Mouse (Mus musculus) brown adipose tissue, adult 24 weeks (tissue): ENCODE results near the gene Klhl25. TPM values are rescaled to one million over a fixed set of nuclear protein-coding genes. Genes with fewer than 3 reads are reported as not detected.
"Not testable (repeated sequence)": the region's sequence is repeated elsewhere in the genome, so short reads cannot be mapped to it uniquely, and the experiment has no call there.

ENCODE experiments used
- H3K27ac ChIP-seq: fragments of 200-500 bp; replicated peaks from 2 replicates; pipeline ENCODE4 v1.5.1; 2012; ENCODE audit warnings: low read depth, mild to moderate bottlenecking, low read length
- H3K4me1 ChIP-seq: fragments of 200-500 bp; 2 replicates; pipeline ENCODE4 v1.6.1; 2012; ENCODE audit warnings: low read length, mixed read lengths; ENCODE audit not compliant: control insufficient read depth, insufficient read depth, insufficient read length
- H3K4me3 ChIP-seq: fragments of 200-500 bp; 2 replicates; pipeline ENCODE4 v1.5.1; 2012; ENCODE audit warnings: low read depth, mild to moderate bottlenecking, low read length, moderate library complexity; ENCODE audit not compliant: insufficient read depth
- polyA plus RNA-seq: library from polyadenylated mRNA; stranded (reverse); fragments of >200 nt; gene quantifications from 2 replicates; pipeline ENCODE4 v1.2.4, GENCODE M21; 2012; ENCODE audit not compliant: missing spikeins, insufficient read depth, insufficient read length

Gene Klhl25
- polyA plus RNA-seq, 1 experiment, result 4.7 TPM

- Histone ChIP-seq H3K27ac (0 out of 2 replicates have a peak overlapping the region, but pooled peaks have one; percentile 7), H3K4me1 (peaks cover 46% of the 10 kb centered on the region), H3K4me3 (no peak overlapping the region)
Measured at GRCm38 (mm10) chr7:75854231-75854925, 6.3 kb downstream of the Klhl25 start.

- Histone ChIP-seq H3K4me1 (peaks cover 47% of the 10 kb centered on the region), H3K27ac (0 out of 2 replicates have a peak overlapping the region, but pooled peaks have one; percentile 7), H3K4me3 (no peak overlapping the region)
Measured at GRCm38 (mm10) chr7:75855028-75855427, 6.9 kb downstream of the Klhl25 start.

- Histone ChIP-seq H3K4me1 (peaks cover 54% of the 10 kb centered on the region), H3K27ac (no peak overlapping the region), H3K4me3 (no peak overlapping the region)
Measured at GRCm38 (mm10) chr7:75856259-75856658, 8.1 kb downstream of the Klhl25 start.

GRCm38 (mm10) chr7:75859771-75860196, 11.7 kb downstream of the Klhl25 start:
- H3K4me3 ChIP-seq, result no peak overlapping the region
- H3K27ac ChIP-seq, result no peak overlapping the region
- H3K4me1 ChIP-seq, result peaks cover 33% of the 10 kb centered on the region

GRCm38 (mm10) chr7:75861638-75862426, 13.7 kb downstream of the Klhl25 start:
- not testable (repeated sequence) for H3K4me3 ChIP-seq
- Histone ChIP-seq H3K27ac (peak overlapping the region; percentile 58), H3K4me1 (peaks cover 19% of the 10 kb centered on the region)

- H3K4me3 ChIP-seq, result not testable (repeated sequence)
- peak overlapping the region; percentile 40; the same call in 1 of the 2 replicates for H3K27ac ChIP-seq
Measured at GRCm38 (mm10) chr7:75862427-75862781, 14.3 kb downstream of the Klhl25 start.

GRCm38 (mm10) chr7:75863248-75863911, 15.3 kb downstream of the Klhl25 start:
- H3K4me1 ChIP-seq, result peaks cover 19% of the 10 kb centered on the region
- H3K4me3 ChIP-seq, H3K27ac ChIP-seq: not testable (repeated sequence)

More at GRCm38 (mm10) chr7:75862427-75862781, 14.3 kb downstream of the Klhl25 start:
- peaks cover 19% of the 10 kb centered on the region for H3K4me1 ChIP-seq

GRCm38 (mm10) chr7:75865026-75865425, 16.9 kb downstream of the Klhl25 start:
- H3K4me1 ChIP-seq, result peaks cover 11% of the 10 kb centered on the region
- no peak overlapping the region for H3K4me3 ChIP-seq
- H3K27ac ChIP-seq, result no peak overlapping the region

GRCm38 (mm10) chr7:75866557-75866956, 18.4 kb downstream of the Klhl25 start:
- Histone ChIP-seq H3K27ac (no peak overlapping the region), H3K4me3 (no peak overlapping the region), H3K4me1 (peaks cover 1% of the 10 kb centered on the region; the same call in 1 of the 2 replicates)

GRCm38 (mm10) chr7:75868687-75869086, 20.6 kb downstream of the Klhl25 start:
- H3K4me3 ChIP-seq, result no peak overlapping the region
- H3K27ac ChIP-seq, result no peak overlapping the region
- no peaks in the 10 kb centered on the region; the same call in 1 of the 2 replicates for H3K4me1 ChIP-seq

- Histone ChIP-seq H3K4me3 (no peak overlapping the region), H3K27ac (no peak overlapping the region), H3K4me1 (no peaks in the 10 kb centered on the region; the same call in 1 of the 2 replicates)
Measured at GRCm38 (mm10) chr7:75870551-75870950, 22.4 kb downstream of the Klhl25 start.

- H3K27ac ChIP-seq, result no peak overlapping the region
- H3K4me1 ChIP-seq, result no peaks in the 10 kb centered on the region; the same call in 1 of the 2 replicates
- H3K4me3 ChIP-seq, result no peak overlapping the region
Measured at GRCm38 (mm10) chr7:75872255-75872654, 24.1 kb downstream of the Klhl25 start.

- Histone ChIP-seq H3K4me1 (no peaks in the 10 kb centered on the region; the same call in 1 of the 2 replicates), H3K4me3 (no peak overlapping the region), H3K27ac (no peak overlapping the region)
Measured at GRCm38 (mm10) chr7:75872697-75873096, 24.6 kb downstream of the Klhl25 start.

GRCm38 (mm10) chr7:75873216-75873615, 25.1 kb downstream of the Klhl25 start:
- Histone ChIP-seq H3K4me3 (no peak overlapping the region), H3K27ac (no peak overlapping the region), H3K4me1 (no peaks in the 10 kb centered on the region; the same call in 1 of the 2 replicates)

GRCm38 (mm10) chr7:75873746-75874145, 25.6 kb downstream of the Klhl25 start:
- Histone ChIP-seq H3K27ac (no peak overlapping the region), H3K4me1 (no peaks in the 10 kb centered on the region; the same call in 1 of the 2 replicates), H3K4me3 (no peak overlapping the region)
